Mouse (Mus musculus): Measurements from ENCODE around the gene Rflna.

GRCm38 (mm10) chr5:125021298-125021697 is 18.3 kb downstream of the Rflna start:
- TF ChIP-seq CTCF (IDR thresholded peaks at IDR 0.05; ENCODE audit: low read depth) (no peak), EP300 (IDR thresholded peaks at IDR 0.05; ENCODE audit: low read depth) (no peak)
